Mouse (Mus musculus): ENCODE data around the gene Mcm10. TPM values are rescaled to one million over a fixed set of nuclear protein-coding genes. Genes with fewer than 3 reads are reported as not detected.

The Mcm10 gene
- polyA plus RNA-seq, 1 experiment from 2014 or later, result 31.0 TPM

GRCm38 (mm10) chr2:5033546-5034420 lies 21.2 kb upstream of the Mcm10 start:
- no peak for DNase-seq (ENCODE audit: low spot score)

- DNase-seq (ENCODE audit: low spot score), result no peak
Measured at GRCm38 (mm10) chr2:5032665-5033064, 20.1 kb upstream of the Mcm10 start.

DNA sequence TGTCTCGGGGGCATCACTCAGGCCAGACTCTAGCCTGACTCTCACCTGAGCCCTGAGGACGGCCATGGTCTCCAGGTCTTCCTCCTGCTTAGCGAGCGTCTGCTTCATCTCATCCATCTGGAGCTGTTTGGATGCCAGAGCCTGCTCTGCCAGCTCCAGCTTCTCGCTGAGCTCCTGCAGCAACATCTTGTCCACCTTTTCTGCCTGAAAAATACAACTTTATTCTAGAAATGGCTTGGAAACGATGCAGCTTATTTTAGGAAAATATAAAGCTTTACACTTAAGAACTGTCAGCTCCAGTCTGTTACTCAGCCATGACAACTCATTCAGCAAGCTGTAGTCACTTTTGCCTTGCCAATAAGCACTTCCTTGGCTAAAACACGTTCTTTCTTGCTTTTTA lies 18.6 kb upstream of the Mcm10 start:
- no peak for DNase-seq (ENCODE audit: low spot score)

DNA sequence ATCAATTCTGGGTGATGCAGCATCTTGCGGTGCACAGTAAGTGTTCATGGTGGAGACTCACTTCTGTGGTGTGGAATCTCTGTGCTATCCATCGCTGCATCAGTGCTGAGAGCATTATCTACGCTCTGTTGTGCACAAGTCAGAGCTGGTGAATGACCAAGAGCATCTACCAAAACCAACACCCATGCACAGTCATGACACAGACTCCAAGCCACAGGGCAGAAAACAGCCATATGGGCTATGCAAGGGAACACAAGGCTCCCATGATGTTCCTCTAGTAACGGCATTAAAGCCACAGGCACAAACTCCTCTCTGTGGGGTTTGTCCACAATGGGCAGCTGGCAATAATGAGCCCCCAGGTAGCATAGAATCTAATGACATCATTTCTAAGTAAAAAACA lies 17.2 kb upstream of the Mcm10 start:
- no peak for DNase-seq (ENCODE audit: low spot score)

- no peak for DNase-seq (ENCODE audit: low spot score)
Measured at GRCm38 (mm10) chr2:5028047-5028446, 15.5 kb upstream of the Mcm10 start.

- no peak for DNase-seq (ENCODE audit: low spot score)
Measured at GRCm38 (mm10) chr2:5027057-5027456, 14.5 kb upstream of the Mcm10 start.

- DNase-seq (ENCODE audit: low spot score), result peak; percentile 13
Measured at GRCm38 (mm10) chr2:5025162-5025733, 12.7 kb upstream of the Mcm10 start.

- no peak for DNase-seq (ENCODE audit: low spot score)
Measured at GRCm38 (mm10) chr2:5023699-5024399, 11.3 kb upstream of the Mcm10 start.

DNA sequence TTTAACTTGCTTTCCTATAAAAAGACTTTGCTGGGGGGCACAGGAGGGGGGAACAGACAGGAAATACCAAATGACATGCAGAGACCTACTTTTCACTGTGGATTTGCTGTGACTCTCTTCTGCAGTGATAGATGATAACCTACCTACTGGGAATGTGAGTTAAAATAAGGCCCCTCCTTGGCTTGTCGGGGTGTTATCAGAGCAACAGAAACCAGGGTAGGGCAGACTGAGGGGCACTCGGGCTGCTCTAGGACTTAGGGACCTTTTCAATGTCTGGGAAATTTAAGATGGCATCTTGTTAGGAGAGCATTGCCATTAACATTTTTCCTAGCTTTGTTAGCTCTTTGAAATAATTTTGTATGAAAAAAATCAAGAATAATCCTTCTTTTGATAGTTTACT lies 10.7 kb upstream of the Mcm10 start:
- DNase-seq (ENCODE audit: low spot score), result no peak

DNA sequence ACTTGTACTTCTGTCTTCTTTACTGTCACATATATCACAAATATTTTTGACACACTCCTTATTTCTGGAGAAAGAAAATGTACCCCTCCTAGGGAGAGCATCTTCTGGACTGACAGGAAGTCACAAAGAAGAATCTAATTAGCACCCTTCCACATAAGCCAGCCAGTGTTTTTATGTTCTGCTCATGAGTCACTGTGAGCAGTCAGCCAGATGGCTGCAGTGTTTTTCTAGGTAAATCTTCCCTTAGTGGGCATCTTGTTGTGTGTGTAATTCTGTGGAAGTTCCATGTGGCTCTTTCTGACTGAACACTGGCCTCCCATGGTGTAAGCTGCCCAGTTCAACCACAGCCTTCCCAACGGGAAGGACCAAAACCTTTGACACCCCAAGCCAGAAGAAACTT lies 7.1 kb upstream of the Mcm10 start:
- no peak for DNase-seq (ENCODE audit: low spot score)

DNA sequence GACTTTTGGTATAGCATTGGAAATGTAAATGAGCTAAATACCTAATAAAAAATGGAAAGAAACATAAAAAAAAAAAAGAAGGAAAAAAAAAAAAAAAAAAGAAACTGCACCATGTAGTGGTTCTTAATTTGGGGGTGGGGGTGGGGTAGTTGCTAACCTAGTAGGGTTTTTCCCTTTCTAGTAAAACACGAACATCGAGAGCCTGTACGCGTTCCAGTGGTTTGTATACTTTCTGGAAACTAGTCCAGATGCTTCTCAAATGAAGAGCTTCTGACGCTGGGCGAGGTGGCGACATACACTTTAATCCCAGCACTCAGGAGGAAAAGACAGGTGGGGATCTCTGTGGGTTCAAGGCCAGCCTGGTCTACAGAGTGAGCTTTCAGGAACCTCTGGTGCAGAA lies 4.3 kb upstream of the Mcm10 start:
- no peak for DNase-seq (ENCODE audit: low spot score)

DNA sequence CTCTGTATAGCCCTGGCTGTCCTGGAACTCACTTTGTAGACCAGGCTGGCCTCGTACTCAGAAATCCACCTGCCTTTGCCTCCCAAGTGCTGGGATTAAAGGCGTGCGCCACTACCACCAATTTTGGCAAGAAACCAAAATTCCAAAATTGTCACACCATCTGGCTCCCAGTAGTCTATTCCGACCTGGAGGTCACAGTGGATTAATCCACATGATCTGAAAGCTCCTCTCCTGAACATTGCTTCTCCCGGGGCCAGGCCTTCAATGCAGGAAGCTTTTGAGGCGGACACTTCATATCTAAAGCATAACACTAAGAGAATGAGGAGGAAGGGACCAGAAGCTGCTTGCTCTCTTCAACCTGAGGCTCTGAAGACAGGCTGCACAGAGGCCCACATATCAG lies 2.9 kb upstream of the Mcm10 start:
- DNase-seq (ENCODE audit: low spot score), result no peak

DNA sequence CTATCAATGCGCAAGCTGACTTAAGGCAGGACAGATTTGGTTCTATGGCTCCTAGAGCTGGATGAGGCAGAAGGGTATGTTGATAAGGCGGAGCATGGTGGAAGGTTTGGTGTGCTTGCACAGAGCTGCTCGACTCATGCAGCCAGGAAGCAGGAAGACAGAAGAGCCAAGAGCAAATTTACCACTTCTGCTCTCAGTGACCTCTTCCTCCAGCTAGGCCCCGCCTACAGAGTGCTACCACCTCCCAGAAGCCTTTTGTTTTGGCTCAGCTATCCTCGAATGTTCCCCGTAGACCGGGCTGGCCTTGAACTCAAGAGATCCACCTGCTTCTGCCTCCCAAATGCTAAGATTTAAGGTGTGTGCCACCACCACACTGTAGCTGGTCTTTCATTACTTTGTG lies 2.0 kb upstream of the Mcm10 start:
- no peak for DNase-seq (ENCODE audit: low spot score)

GRCm38 (mm10) chr2:5011898-5012490 lies 597 bp downstream of the Mcm10 start:
- no peak for DNase-seq (ENCODE audit: low spot score)

DNA sequence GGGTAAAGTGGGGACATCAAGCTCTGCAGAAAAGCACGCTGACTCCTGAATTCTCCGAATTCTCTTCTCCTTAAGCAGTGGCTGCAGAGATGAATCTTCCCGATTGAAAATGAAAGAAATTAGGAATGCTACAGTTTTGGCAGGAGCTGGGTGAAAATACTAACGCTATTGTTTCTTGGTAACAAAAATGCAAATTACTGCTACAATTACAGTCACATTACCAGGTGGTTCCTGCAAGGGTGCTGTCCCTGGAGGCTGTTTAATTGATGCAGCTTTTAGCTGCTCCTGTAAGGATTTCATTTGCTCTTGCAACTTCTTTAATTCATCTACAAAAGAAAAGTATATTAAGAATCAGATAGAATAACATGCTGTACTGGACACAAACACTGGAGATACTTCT lies 5.5 kb downstream of the Mcm10 start:
- DNase-seq (ENCODE audit: low spot score), result no peak

DNA sequence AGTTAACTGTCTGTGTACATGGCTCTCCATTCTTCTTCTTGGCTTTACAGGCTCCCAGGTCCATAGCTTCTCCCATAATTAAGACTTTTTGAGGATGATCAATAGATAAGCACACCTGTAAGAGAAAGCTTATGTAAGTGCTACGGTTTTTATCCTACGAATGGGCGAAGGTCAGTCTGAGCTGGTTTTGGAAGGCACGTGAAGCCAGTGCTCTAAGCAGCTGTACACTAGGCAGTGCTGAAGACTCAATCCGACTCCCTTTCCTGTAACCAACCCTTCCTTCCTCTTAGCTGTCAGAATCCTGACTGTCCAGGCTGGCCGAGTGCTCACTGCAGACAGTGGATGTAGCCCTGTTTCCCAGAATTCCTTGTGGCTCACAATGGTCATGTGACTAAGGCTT lies 11.3 kb downstream of the Mcm10 start:
- DNase-seq (ENCODE audit: low spot score), result no peak

DNA sequence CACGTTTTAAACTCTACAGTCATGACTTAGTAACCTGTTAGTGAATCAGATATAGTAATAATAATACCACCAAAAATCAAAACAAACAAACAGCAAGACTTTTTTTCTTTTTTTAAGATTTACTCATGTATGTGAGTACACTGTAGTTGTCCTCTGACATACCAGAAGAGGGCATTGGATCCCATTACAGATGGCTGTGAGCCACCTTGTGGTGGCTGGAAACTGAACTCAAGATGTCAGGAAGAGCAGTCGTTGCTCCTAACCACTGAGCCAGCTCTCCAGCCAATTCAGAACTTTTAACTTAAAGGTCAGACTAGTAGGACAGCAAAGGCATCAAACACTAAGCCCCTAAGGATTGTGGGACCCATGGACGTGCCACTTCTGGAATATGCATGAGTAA lies 13.7 kb downstream of the Mcm10 start:
- DNase-seq (ENCODE audit: low spot score), result no peak

DNA sequence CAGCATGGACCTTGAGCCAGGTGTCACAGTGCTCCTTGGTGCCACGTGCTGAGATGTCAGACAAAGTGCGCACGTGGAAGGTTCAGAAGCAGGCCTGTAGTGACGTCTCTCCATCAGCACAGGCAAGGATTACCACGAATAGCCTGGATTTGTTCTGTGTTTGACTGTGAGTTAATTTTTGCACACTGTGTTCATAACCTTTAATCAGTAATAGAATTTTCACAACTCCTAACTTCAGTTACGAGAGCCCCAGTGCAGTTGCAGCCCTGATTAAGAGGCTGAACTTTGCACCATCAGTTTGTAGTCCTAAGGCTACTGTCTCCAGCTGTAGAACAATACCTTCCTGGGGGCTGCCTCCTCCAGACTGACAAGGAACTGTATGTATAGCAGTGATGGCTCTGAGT lies 16.2 kb downstream of the Mcm10 start:
- DNase-seq (ENCODE audit: low spot score), result no peak

DNA sequence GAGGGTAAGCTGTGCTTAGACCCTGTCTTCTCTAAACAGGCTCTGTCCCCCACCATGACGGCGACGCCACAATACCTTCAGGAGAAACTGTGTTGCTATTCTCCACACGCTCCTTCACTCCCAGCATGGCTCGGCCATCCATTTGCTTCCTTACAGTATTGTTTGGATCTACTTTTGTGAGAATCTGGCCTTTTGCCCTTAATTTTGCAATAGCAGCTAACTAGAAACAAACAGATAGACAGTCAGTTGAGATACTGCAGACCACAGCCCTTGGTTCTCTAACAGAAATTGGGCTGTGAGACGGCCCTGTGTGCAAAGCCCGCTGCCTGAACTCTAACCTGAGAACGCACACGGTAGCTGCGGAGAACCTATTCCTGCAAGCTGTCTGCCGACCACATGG lies 16.9 kb downstream of the Mcm10 start:
- DNase-seq (ENCODE audit: low spot score), result no peak

DNA sequence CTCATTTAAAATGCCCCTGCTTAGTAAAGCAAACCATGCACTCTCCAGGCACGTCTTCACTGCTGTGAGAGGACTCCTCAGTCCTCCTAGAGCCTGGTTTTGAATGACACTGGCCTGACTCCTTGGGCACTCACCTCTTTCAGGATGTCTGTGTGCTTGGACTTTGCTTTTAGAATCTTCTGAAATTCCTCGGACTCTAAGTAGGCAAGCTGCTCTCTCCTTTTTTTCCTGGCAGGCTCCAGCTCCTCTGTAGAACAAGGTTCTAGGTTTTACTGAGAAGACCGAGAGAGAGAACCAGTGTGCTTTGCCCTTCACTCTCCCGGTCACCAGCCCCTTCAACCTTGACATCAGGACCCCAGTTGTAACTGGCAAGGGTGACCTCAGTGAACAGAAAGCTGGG lies 18.2 kb downstream of the Mcm10 start:
- no peak for DNase-seq (ENCODE audit: low spot score)

DNA sequence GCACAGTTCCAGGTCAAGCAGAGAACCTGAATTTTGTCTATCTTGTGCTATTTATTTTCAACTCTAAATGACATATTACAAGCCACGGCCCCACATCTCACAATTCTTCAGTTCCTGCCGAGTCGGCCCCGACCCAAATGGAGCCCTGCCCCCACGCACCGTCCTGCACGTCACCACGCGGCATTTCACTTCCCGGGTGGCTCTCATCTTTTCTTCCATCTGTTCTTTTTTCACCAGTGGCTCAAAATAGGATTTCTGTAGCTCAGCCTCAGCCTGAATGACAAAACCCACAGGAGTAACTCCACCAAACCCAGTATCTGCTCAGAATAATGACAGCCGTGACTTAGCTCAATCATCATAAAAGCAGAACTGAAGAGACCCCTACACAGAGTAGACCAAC lies 19.0 kb downstream of the Mcm10 start:
- DNase-seq (ENCODE audit: low spot score), result no peak

DNA sequence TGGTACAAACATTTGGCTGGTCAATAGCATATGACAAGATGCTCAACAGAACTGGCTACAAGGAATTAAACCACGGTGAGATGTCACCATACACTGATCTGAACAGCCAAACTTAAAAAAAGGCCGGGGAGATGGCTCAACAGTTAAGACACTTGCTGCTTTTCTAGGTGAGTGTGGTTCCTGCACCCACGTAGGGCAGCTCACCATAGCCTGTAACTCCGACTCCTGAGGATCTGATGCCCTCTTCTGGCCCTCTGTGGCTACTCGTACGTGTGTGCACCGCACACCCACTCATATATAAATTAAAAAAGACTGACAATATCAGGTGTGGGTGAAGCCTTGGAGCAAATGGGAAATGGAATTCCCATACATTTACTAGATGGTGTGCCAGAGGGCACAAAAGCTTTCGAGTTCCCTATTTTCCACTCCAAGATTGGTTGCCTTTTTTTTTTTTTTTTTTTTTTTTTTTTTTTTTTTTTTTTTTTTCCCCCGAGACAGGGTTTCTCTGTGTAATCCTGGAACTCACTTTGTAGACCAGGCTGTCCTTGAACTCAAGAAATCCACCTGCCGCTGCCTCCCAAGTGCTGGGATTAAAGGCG lies 23.7 kb downstream of the Mcm10 start:
- DNase-seq (ENCODE audit: low spot score), result no peak

Measured in thymus, postnatal 0 days (tissue).